Mouse (Mus musculus): ENCODE data around the gene Smyd3.

Gene Smyd3

DNA sequence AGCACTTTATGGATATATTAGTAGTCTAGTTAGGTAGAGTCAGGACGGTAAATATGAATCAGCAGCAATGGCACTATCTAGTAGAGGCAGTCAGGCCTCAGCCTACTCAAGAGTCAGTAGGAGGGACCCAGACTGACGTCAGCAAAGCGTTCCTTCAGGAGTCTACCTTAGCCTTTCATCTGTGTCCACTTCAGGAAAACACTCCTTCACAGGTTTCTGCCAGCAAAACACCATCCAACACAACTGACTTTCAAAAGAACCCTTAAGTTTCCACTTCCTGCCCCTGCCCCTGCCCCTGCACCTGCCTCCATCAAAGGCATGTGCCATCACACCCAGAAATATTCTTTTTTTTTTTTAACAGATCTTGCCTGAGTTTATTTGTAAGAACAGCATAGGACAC is 2.1 kb upstream of the Smyd3 start:
- DNase-seq (ENCODE audit: extremely low spot score, low spot score) = no peak

GRCm38 (mm10) chr1:179516941-179517712 is 714 bp downstream of the Smyd3 start:
- peak; percentile 40 for DNase-seq (ENCODE audit: extremely low spot score, low spot score)

- no peak for DNase-seq (ENCODE audit: extremely low spot score, low spot score)
Measured at GRCm38 (mm10) chr1:179511895-179512294, 5.9 kb downstream of the Smyd3 start.

DNA sequence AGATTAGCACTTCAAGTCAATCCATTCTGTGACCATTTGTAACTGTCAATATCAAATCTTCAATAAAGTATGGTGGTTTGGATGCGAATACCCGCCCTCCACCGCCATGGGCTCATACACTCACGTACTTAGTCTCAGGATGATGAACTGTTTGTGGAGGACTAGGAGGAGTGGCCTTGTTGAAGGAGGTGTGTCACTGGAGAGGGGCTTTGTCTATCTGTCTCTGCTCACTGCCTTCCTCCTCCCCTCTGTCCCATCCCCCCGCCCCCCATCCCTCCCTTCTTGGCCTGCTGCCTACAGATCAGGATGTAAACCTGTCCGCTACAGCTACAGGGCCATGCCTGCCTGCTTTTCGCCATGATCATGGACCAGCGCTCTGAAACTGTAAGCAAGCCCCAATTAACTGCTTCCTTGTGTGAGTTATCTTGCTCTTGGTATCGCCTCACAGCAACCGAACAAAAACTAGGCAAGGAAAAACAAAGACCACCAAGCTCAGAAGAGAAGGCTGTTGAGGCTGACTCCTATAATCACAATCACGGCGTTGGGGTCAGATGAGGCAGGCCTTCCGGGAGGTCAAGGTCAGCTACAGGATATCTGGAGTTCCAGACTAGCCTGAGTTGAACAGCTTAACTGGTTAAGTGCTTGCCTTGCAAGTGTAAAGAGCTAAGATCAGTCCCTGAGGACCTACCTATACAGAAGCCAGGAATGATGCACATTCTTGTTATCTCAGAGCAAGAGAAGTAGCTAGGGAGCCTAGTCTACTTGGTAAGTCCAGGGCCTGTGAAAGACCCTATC is 7.1 kb downstream of the Smyd3 start:
- DNase-seq (ENCODE audit: extremely low spot score, low spot score) = no peak

GRCm38 (mm10) chr1:179506530-179507315 is 11.1 kb downstream of the Smyd3 start:
- peak; percentile 28 for DNase-seq (ENCODE audit: extremely low spot score, low spot score)

GRCm38 (mm10) chr1:179502565-179502964 is 15.3 kb downstream of the Smyd3 start:
- DNase-seq (ENCODE audit: extremely low spot score, low spot score) = no peak

DNA sequence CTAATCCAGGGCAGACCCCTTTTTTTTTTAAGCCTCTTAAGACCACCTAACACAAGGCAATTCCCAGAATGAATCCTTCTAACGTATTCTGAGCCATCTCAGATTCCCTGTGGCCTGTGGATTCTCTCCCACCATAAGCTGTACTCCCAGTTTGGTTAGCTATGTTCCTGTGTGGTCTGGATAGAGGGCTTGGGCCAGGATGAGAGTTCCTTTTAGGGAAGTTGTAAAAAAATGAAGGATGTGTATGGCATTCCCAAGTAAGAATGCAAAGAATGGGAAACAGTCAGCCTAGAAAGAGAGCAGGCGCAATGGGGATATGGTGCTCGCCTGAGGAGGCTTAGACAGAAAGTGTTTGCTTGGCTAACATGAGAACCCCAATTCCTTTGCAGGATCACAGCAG is 18.6 kb downstream of the Smyd3 start:
- DNase-seq (ENCODE audit: extremely low spot score, low spot score) = no peak

- DNase-seq (ENCODE audit: extremely low spot score, low spot score) = no peak
Measured at GRCm38 (mm10) chr1:179492908-179493307, 24.9 kb downstream of the Smyd3 start.

DNA sequence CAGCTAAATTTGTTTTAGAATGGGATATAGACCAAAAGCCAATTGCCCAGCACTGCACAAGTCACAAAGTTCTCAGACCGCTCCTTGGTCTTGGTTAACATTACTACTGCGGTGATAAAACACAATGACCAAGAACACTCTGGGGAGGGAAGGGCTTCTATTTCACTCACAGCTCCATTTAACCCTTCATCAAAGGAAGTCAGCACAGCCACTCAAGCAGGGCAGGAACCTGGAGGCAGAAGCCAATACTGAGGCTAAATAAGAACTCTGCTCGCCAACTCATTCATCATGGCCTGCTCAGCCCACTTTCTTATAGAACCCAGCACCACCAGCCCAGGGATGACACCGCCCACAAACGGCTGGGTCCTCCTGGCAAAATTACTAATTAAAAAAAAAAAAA is 29.3 kb downstream of the Smyd3 start:
- DNase-seq (ENCODE audit: extremely low spot score, low spot score) = no peak

- no peak for DNase-seq (ENCODE audit: extremely low spot score, low spot score)
Measured at GRCm38 (mm10) chr1:179487990-179488389, 29.9 kb downstream of the Smyd3 start.

DNA sequence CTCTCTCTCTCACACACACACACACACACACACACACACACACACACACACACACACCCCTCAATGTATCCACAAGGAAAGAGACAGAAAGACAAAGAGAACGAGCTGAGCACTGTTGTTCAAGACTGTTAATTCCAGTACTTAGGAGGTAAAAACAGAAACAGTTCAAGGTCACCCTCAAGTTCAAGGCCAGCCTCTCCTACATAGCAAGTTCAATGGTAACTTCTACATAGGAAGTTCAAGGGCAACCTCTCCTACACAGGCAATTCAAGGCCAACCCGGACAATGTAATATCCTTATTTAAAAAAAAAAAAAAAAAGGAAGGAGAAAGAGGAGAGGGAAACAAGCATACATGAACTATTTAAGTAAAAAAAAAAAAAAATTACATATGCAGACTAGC is 30.6 kb downstream of the Smyd3 start:
- DNase-seq (ENCODE audit: extremely low spot score, low spot score) = no peak

- DNase-seq (ENCODE audit: extremely low spot score, low spot score) = no peak
Measured at GRCm38 (mm10) chr1:179485784-179486540, 31.9 kb downstream of the Smyd3 start.

DNA sequence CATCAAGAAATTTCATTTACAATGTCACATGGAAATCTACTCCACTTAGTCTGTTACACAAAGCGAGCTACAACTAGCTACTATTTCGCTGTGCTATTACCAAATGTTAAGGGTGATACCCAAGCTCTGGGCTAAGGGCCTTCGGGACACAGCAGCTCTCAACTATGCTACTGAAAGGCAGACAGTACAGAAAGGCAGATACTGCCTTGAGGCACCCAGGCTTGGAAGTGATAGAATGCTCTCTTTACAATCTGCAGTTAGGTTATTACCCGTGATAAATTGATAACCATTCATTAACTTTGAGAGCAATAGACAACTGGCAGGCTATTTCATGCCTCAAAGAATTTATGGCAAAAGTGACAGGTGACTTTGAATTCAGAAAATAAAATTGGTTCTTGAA is 37.0 kb downstream of the Smyd3 start:
- no peak for DNase-seq (ENCODE audit: extremely low spot score, low spot score)

DNA sequence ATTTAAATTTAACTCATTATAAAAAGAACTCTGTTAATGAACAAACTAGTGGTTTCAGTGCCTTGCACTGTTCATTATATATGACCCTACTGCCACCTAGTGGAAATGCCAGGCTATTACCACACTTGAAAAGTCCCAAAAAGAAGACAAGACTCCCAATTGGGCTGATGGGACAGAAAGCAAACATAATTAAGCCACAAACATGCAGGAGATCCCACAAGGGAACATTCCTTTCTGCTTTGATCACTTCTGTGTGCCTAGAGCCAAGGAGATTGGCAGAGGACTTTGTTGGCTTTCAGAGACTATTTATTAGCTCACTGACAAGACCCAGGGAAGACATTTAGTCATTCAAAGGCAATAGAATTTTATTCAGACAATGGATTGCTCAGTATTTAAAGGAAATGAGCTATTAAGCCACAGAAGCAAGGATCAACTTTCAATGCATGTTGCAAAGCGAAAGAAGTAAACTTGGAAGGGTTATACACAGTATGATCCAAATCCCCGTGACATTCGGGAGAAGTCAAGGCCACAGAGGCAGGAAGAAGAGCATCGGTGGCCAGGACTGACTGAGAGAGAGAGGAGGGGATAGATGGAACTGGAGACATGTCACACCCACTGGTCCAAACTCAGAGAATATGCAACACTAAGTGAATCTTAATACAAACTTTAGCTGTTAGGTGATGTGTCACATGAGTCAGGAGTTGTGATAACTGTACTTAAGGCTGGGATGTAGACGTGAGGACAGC is 40.5 kb downstream of the Smyd3 start:
- DNase-seq (ENCODE audit: extremely low spot score, low spot score) = peak; percentile 46

DNA sequence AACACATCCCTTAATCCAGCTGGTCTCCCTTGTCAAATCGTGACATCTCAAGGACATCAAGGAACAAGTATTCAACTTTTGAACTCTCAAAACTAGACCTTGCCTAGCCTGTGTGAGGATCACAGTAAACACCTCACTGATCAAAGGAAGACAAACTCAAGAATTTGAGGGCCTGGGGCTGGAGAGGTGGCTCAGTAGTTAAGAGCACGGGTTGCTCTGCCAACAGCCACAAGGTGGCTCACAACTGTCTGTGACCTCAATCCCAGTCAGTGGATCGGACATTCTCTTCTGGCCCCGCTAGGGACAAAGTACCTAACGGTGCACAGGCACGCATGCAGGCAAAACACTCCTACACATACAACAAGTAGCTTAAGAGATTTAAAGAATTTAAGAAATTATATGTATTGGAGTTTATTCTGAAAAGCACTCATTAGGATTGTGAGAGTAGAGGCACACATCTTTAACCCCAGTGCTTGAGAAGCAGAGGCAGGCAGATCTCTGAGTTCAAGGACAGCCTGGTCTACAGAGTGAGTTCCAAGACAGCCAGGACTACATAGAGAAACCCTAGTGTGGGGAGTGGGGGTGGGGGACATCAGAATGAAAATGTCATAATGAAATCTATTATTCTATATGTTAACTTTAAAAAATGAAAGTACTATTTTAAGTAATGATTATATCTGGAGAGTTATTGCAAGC is 41.2 kb downstream of the Smyd3 start:
- DNase-seq (ENCODE audit: extremely low spot score, low spot score) = no peak

DNA sequence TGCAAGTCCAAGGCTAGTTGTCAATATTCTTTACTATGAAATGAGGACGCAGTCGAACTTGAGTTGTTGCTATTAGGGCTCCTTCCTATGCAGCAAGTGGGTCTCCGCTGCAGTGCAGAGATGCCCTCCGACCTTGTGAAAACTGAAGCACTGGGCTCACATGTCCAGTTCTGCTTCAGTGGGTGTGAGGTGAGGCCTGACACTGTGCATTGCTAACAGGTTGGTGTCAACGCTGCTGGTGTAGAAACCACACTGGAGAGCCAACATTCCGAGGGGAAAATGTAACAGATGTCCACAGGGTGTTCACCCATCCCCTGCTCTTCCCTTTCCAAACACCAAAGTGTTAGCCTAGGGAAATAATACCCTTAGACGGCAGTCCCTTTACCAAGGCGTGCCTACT is 43.1 kb downstream of the Smyd3 start:
- DNase-seq (ENCODE audit: extremely low spot score, low spot score) = no peak

GRCm38 (mm10) chr1:179473920-179474643 is 43.8 kb downstream of the Smyd3 start:
- DNase-seq (ENCODE audit: extremely low spot score, low spot score) = peak; percentile 58

DNA sequence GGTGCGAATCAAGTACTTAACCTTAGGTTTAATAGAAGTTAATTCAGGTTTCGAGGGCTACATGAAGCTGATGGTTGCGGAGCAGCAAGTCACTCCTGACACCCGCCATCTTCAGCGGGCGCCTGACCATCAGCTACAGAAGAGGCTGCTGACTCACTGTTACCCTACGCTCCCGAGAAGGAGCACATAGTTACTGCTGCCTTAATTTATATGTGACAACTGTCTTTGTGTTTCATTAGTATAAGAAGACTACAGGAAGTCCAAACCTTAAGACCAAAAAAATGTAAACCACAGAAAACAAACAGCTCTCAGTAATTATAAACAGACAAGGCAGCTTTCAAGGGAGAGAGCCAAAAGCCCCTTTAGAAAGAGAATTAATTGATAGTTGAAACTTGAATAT is 49.9 kb downstream of the Smyd3 start:
- no peak for DNase-seq (ENCODE audit: extremely low spot score, low spot score)

GRCm38 (mm10) chr1:179462376-179462775 is 55.5 kb downstream of the Smyd3 start:
- no peak for DNase-seq (ENCODE audit: extremely low spot score, low spot score)
